Mouse (Mus musculus) granulocyte monocyte progenitor cell, adult 5-6 weeks (primary cell): ENCODE results near the gene Abcg1. TPM values are rescaled to one million over a fixed set of nuclear protein-coding genes. Genes with fewer than 3 reads are reported as not detected.
A peak's percentile ranks its signal among the peaks of the same experiment; 100 is the strongest.

Experiments
- ATAC-seq: replicated peaks from 2 replicates; pipeline ENCODE4 v1.8.0; 2016; ENCODE audit warnings: mild to moderate bottlenecking, moderate TSS enrichment, inconsistent platforms; ENCODE audit not compliant: poor library complexity, severe bottlenecking
- total RNA-seq, 2 experiments: library from RNA; stranded (forward) in 1 of 2; stranded (reverse) in 1 of 2; fragments of 200-712, 200-1000 nt in 1 of 2; fragments of >200 nt in 1 of 2; fragmentation: Nextera tagmentation in 1 of 2; gene quantifications; 2 replicates each; pipeline ENCODE4 v1.2.3; 2014 to 2017

The Abcg1 gene
- total RNA-seq, 2 experiments from 2014 or later, result 7.6 to 15.9 TPM

DNA sequence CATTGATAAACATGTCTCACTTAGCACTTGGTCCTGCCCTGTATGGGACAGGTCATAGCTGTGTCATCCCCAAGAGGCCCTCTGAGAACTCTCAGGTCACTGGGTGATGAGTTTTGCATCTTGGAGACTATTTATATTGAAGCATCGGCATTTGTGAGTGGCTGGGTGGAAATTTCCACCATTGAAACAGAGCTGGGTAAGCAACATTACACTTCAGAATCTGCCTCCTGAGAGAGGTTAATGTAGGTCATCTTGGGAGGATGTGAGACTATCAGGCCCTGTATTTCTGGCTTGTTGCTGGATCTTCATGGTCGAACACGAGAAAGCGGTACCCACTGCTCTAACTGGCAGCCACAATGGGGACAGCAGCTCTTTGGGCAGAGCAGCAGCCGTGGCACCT is 18.0 kb downstream of the Abcg1 start:
- no peak for ATAC-seq

DNA sequence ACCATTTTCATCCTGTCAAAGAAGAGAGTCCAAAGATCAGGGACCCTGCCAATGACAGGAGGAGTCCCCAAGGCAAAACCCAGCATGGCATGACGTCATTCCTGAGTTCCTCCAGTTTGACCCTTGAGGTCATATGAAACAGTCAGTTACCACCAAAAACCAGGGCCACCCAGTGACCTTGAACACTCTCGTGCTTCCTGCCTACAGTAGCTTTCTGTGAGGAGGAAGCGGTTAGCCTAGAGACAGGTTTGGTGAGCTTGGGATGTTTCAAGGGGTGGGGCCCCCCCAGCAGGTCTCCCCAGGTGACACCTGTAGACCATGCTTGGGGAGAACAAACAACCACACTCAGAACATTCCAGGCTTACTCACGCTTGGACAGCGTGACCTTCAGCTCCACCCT is 20.1 kb downstream of the Abcg1 start:
- no peak for ATAC-seq

DNA sequence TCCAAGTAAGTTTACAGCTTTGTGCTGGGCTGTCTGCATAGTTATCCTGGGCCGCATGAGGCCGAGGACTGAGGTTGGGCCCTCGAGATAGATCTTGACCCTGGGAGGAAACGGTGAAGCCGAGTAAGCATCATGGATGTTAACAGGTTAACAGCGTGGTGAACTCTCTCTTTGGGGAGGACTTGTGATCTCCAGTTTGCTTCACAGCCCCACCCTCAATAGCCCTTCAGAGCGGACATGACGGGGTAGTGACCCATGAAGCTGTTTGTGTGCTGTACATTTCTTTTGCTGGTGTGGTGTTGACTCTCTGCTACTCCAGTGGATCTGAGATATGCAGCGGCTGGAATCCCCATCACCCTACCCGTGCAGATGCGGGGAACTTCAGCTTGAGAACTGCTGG is 21.1 kb downstream of the Abcg1 start:
- no peak for ATAC-seq

DNA sequence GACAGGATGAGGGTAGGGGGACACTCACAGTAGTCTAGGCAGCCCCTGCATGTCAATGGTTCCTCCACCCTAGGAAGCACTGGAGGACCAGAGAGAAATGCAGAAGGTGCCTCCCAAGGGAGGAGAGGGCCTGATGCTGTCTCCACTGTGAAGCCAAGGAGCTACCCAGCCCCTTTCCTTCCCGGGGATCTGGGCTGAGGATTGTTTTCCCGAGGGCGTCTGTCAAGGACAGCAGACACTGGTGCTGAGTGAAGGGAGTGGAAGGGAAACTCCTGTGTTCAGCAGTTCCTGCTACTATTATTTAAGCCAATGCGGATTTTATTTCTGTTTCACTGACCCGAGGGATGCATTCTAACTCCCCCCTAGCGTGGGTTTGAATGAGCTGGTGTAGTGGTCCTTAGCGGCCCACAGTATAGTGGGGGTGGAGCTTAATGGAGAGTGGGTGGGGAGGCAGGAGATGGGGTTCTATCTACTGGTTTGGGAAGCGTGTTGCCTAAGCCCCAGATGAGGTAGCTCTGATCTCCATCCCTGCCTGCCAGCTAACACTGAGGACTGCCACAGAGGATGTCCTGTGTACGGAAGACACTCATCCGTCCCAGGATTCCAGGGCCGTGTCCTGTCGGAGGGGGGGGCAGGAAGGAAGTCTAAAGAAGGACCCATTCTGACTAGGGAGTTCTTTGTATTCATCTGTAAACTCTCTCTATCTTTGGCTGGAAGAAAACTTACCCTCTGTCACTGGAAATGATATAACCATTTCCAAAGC is 21.8 kb downstream of the Abcg1 start:
- no peak for ATAC-seq

DNA sequence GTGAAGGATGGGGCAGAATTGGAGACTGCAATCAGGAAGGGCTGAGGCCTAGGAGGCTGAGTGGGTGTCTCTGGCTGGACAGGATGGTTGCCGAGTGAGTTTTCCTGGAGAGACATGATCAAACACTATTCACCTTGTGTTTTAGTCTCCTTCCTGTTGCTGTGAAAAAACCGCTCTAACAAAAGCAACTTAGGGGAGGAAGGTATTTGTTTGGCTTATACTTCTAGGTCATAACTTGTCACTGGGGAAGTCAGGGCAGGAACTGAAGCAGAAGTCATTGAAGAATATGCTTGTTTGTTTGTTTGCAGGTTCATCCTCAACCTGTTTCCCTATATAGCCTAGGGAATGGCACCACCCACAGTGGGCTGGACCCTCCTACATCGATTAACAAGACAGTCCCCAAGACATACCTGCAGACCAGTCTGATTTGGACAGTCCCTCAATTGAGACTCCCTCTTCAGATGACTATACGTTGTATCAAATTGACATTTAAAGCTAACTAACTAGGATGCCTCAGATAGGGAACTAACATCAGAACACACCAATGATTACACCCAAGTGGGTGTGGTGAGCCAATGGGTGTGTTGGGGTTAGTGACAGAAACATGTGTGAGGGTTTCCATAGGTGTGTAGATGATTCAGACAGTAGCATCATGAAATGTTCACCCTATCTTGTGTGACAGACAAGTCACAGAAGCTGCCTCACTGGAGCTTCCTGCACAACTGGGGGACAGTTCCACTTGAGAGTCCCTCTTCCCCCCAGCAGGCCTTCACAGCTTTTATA is 25.0 kb downstream of the Abcg1 start:
- no peak for ATAC-seq

DNA sequence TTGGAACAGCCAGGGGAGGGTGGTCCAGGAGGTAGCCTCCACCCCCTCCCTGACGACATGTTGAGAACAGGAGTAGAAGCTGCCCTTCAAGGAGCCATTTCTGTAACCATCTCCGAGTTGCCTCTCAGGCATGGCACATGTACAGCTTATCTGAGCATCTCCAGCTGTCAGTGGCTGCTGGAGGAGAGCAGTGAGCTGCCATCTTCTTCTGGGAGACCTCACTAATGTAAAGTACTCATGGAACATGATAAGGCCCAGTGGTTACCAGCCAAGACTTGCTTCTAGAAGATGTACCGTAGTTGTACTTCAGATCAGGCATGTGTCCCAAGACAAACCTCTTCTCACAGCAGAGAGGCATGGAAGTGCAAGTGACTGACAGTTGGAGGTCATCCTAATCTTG is 28.0 kb downstream of the Abcg1 start:
- ATAC-seq, result no peak

DNA sequence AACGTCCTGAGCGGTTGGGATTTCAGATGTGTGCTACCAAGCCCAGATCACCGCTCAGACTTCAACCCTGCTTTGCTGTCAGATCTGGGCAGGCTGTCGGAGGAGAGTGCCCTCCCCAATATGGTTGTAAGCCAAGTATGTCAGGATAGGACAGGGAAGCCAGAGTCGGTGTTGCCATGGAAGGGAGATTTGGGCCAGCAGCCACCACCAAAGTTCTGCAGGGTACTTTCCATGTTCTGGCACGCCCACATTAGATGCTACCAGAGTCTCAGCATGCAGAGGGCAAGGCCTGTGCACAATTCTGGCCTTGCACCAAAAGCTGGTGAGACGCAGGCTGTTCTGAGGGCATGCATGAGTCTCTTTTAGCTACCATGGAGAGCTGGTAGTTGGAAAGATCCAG is 28.7 kb downstream of the Abcg1 start:
- no peak for ATAC-seq

DNA sequence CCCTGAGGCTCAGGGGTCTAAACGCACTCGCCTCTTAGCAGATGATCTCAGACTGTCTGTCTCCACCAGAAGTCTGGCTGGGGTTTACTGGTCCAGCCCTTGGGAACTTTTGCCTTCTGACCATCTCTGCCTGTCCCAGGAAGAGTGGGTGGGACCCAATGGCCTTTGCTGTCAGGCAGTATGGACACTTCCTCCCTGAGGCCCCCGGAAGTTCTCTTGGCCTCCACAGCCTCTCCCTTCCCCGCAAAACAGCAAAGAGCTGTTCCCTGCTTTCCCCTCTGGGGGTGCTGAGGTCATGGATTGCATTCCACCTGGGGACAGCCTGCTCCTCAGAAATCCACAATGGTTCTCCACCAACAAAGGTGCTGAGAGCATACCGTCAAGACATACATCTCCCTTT is 31.2 kb downstream of the Abcg1 start:
- peak; percentile 73 for ATAC-seq

DNA sequence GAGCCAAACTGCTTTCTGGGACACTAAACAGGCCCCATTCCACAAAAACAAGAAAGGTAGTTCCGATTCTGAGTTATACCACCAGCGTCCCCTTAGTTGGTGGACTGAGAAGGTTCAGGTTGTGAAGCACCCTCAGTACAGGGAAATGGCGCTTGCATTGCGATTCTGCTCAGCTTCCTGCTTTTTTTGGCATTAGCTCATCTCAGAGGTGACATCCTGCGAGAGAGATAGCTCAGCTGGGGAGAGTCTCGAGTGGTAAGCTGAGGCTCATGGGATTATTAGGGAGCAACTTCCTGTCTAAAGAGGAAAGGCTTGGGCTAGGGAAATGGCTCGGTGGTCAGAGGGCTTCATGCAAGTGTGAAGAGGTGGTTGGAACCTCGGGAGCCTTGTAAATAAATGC is 32.4 kb downstream of the Abcg1 start:
- no peak for ATAC-seq

DNA sequence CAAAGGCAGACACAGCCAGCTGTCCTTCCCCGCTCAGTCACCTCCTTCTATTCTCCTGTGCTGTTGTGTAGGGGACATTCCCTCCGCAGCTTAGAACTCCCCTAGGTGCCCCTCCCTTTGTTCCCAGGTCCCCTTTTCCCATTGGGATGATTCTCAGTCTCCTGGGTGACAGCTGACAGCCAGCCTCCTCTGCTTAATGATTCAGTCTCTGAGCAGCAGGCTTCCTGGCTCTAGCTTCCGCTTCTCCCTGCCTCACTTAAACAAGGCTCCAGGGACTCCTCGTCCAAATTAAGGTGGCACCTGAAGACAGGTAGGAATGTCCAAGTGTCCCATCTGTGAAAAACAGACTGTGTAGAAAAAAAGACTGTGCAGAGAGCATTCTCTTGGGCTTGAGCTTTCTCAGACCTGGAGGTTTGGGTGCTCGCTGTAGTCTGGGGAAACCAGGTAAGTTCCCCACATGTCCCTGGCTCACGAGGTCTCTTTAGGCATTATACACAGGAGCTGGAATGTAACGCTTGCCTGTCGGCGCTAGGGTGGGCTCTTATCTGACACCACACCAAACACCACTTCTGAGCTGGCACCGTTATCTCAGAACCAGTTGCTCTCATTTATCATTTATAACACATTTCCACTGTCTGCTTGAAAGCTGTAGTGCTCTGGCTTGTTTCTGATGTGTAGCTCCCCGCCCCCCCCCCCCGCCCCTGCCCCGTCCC is 33.7 kb downstream of the Abcg1 start:
- ATAC-seq, result no peak

DNA sequence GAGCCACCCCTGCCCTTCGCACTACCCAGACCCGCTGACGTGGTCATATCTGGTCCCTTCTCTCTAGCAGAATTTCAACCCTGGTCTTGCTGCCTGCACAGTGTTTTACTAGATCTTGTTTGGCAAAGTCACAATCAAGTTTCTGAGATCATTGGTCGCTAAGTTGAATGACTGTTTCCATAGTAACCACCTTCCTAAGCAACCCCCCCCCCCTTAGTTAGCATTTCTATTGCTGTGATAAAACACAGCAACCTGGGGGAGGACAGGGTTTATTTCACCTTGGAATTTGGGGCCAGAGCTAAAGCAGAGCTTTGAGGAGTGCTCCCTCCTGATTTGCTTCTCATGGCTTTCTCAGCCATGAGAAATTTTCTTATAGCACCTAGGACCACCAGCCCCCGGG is 37.3 kb downstream of the Abcg1 start:
- ATAC-seq, result no peak

DNA sequence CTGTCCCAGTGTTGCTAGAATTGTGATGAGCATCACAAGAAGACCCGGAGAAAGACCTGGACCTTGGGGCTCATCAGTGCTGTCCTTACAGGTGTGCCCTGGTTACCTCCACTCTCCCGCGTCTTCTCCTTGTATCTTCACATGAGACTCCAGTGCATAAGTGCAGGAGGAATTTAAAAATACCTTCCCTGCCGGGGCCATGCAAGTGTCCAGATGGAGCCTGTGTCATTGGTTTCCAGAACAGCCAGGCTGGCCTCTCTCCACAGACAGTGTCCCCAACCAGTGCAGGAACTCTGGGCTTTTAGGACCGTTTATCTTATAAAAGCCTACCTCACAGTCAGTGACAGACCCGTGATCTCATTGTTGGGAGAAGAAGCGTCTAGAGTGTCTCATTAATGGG is 38.1 kb downstream of the Abcg1 start:
- no peak for ATAC-seq

DNA sequence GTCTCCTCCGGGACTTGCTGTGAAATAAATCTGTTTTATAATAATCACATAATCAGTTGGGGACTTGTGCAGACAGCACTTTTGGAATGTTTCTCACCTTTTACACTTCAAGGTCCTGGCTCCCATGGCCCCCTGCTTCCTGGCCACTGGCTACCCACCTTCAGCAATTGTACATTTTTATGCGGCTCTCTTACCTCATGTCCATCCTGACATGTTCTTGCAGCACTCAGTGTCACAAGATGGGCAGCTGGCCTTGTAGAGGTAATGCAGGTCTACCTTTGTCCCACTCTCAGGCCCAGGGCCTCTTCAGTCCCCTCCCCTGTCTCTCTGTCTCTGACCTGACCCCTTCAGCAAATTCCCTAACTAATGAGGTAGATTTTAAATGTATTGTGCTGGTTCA is 39.4 kb downstream of the Abcg1 start:
- no peak for ATAC-seq

DNA sequence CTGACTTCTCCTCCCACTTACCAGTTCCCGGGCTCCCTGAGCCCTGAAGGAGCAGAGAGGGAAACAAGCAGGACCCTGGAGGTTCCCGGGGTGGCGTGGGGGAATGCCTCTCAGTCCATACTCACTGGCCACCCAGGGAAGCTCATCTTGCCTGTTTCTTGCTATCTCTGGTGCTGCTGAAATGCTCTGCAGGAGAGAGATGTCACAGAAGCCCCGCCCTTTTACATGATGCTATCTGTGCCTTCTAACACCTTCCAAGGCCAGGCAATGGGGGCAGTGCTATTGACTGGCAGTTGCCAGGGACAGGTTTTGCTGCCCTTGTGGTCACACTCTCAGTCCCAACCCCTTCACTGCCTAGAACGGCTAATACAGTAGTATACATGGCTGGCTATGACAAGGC is 41.3 kb downstream of the Abcg1 start:
- ATAC-seq, result no peak

DNA sequence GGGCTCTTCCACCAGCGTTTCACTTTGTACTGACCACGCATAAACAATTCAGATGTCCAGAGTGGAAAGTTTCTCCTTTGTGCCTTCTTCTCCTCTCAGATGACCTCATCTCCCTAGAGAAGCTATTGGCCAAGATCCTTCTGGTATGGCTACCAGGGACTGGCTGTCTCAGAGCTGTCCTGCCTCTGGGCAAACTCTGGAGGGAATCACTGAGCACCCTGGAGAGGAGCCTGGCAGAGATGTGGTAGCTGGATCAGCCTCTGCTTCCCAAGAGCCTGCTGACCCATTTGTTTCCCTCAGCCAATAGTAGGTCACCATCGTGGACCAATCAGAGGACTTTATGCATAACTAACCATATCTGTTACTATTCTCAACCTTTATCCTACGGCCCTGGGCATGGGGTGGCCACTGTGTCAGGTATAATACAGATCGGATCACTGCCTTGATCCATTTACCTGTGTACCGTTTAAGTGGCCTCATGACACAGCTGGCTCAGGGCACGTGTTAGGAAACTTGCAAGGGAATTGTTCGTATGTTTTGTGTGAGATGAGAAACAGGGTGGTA is 45.6 kb downstream of the Abcg1 start:
- ATAC-seq, result no peak

DNA sequence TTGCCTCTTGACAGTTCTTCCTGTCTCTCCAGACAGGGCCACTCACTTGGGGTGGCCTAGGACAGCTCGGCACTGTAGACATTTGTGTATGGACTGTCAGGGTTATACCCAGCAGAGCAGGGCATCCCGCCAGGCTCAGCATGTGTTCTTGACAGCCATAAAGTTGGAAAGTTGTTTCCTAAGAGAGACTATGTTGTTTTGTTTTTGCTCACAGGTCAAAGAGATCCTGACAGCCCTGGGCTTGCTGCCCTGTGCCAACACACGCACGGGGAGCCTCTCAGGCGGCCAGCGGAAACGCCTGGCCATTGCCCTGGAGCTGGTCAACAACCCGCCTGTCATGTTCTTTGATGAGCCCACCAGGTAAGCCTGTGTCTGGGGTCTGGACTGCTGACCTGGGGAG is 46.3 kb downstream of the Abcg1 start:
- no peak for ATAC-seq

DNA sequence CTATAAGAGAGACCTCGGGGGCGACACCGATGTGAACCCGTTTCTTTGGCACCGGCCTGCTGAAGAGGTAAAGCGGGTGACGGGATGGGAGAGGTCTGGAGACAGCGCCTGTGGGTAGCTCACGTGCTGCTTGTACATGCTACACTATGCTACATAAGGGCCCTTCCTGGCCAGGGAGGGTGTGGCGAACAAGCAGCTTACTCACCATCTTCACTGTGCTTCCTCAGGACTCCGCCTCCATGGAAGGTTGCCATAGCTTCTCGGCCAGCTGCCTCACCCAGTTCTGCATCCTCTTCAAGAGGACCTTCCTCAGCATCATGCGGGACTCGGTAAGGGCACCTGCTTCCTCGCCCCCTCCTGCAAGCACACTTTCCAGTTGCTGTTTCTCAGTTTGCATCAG is 50.9 kb downstream of the Abcg1 start:
- ATAC-seq, result no peak

DNA sequence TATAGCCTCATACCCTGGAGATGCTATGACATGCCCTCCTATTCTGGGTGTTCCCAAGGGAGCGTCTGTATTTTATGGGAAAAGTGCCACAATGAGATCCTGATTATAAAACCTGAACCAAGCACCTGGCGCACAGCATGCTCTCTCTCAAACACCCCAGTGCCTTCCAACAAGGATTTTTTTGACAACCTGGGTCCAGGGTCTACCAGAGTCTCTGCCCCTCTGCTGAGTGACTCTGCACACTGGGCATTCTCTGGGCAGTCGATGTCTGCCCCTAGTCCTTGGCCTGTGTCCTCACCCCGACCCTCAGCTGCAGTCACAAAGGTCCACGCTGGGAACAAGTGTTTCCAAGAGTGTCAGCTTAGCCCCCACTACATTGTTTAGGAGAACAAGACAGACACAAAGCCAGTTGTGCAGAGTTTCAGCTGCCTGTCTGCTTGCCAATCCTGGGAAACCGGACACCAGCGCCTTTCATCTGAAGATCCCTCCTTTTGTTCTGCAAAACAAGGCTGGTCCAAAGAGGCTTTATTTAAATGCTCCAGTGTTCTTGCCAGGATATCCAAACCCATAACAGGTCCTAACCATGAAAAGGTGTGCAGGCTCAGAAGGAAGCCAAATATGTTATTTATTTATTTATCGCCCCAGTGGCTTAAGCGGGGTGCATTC is 55.8 kb downstream of the Abcg1 start:
- ATAC-seq, result no peak

DNA sequence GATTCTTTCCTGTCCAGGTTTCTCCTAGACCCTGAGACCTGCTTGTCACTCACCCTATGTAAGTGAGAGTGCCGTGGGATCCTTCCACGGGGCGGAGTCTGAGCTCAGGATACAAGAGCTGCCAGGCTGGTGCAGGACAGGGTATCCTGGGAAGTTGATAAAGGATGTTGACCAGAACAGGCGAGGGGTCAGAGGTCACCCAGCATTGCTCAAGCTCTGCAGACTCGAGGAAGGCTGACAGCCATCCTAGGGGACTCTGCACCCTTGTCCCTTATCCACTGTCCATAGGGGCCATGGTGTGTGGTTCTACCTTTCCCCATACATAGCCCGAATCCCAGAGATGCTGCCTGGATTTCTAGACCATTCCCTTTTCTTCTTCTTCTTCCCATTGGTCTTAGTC is 58.6 kb downstream of the Abcg1 start:
- ATAC-seq, result no peak

DNA sequence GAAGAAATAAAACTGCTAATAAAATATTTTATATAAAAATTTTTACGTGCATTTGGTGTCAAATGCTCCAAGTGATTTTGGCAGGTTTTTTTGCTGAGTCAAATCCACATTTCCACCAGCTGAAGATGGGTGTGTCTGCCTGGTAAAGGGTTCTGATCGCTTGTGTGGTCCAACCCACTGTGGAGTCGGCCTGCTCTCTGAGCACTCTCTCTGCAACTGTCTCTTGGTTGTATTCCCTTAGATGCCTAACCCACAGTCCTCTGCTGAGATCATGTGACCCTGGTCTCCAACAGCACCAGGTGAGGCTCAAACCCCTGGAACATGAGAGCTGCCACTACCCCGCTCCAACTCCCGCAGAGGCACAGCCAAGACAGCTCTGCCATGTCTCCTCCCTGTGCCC is 60.5 kb downstream of the Abcg1 start:
- no peak for ATAC-seq

DNA sequence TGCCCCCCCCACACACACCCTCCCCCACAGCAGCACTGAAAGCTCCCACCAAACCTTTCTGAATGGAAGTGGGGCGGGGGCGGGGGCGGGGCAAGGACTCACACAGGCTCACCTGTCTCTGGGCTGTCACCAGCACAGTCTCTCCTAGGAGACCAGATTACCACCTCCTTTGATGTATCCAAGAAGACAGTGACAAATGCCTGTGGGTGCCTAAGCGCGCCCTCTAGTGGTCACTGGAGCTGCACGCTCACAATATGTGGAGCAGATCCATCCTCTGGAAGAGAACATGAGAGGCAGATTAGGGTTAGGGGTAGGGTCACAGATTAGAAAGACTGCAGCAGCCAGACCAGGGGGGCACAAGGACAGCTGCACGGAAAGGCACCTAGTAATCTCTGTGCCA is 62.0 kb downstream of the Abcg1 start:
- ATAC-seq, result peak; percentile 53
